Mouse (Mus musculus): Measurements from ENCODE around the gene Grip1.
"Not testable (repeated sequence)": the region's sequence is repeated elsewhere in the genome, so short reads cannot be mapped to it uniquely, and the experiment has no call there.

The Grip1 gene

DNA sequence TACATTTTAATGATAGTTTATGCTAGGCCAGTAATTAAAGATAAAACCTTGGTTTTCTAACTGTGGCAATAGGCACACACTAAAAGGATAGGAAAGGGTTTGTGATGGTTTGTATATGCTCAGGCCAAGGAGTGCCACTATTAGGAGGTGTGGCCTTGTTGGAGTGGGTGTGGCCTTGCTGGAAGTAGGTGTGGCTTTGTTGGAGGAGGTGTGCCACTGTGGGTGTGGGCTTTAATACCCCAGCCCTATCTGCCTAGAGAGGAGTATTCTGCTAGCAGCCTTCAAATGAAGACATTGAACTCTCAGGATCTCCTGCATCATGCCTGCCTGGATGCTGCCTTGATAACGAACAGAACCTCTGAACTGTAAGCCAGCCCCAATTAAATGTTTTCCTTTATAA, 647.2 kb downstream of the Grip1 start:
- DNase-seq: no peak

DNA sequence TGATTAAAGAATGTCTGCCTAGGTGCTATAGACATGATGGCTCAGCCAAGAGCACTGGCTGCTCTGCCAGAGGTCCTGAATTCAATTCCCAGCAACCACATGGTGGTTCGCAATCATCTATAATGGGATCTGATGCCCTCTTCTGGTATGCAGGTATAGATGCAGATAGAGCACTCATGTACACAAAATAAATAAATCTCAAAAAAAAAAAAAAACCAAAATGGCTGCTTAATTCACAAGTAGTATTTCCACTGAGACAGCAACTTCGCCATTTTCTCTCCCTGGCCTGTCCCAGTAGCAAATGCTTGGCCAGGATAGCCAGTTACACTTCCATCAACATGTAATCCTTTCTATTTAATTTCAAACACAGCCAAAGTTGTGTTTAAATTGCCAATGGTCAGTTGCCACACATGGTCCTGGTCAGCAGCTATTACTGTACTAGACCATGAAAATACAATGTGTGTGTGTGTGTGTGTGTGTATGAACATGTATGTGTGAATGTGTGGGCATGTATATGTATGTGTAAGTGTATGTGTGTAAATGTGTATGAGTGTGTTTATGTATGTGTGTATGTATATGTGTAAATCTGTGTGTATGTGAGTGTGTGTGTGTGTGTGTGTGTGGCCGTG, 658.2 kb downstream of the Grip1 start:
- no peak for DNase-seq

DNA sequence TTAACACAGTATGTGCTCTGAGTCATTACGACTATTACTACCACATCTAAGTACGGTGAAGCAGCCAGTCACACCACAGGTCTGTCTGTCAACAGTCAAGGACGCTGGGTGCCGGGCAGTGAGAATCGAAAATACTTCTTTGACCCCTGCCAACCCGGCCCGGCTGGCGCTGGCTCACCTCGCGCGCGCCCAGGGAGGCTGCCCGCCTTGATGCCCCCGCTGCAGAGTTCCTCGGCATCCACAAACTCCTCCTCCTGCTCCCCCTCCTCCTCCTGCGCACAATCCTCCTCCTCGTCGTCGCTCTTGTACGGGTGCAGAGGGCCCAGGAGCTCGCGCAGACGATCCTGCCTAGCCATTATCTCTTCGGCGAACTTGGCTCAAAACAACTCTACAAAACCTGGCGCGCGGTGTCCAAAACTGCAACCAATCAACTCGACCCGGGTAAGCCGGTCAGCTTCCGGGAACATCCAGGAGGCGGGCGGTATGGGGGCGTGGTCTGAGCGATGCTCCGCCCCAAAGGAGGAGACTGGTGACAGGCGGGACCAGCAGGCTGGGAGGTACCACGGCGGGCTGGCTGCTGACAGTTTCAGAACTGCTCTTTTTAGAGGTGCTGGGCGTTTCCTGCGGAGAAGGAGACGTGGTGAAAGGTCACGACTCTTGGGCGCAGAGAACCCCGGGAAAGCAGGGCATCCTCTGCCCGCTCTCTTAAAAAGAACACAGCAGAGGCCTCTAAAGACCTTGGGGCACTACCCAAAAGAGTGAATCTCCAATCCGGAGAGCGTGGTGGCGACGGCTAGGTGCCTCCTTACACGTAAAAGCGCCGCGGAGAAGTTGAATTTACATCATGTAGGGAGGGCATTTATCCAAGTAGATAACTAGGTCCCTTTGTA, 659.1 kb downstream of the Grip1 start, which contains the start of gene Helb:
Helb (minus strand) TSS at position 481 of the 890 bp plus-strand sequence.
- DNase-seq: peak; percentile 98

DNA sequence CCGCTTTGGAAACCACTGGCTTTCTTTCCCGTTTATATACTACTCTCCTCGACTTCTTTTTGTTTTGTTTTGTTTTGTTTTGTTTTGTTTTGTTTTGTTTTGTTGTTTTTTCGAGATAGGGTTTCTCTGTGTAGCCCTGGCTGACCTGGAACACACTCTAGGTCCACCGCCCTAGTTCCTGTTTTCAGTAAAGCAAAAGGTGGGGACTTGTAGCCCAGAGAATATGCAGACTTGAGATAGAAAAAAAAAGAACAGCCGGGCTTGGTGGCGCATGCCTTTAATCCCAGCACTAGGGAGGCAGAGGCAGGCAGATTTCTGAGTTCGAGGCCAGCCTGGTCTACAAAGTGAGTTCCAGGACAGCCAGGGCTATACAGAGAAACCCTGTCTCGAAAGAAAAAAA, 659.9 kb downstream of the Grip1 start:
- DNase-seq: not testable (repeated sequence)

DNA sequence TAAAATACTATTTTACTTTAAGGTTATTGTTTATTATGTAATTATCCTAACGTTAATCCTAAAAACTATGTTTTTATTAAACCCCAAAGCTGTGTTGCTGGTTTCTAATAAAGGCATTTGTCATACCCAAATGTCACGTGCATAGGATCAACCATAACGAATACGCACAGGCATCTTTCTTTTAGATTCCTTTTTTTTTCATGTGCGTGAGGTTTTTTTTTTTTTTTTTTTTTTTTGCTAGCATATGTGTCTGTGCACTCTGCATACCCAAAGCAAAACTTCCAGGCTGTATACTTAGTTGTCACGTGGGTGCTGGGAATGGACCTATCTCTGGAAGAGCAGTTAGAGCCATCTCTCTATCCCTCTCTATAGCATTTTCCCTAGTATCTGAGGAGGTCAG, 660.4 kb downstream of the Grip1 start:
- DNase-seq: no peak

DNA sequence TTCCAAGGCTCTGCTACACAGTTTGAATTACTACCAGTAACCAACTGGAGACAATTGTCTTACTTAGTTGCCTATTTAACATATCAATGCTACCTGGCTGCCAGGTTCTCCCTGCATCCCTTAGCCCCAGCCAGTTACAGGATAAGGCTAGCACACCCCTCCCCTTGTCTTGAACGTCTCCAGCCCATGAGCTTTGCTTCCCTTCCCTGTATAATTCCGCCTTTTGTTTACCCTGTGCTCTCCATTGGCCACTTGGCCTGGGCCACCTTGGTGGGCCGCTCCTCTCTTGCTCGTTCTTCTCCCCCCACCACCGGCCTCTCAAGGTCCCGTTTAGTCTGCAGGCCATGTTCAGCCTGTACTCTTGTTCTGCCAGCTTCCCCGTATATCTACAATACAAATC, 660.9 kb downstream of the Grip1 start:
- DNase-seq: no peak

DNA sequence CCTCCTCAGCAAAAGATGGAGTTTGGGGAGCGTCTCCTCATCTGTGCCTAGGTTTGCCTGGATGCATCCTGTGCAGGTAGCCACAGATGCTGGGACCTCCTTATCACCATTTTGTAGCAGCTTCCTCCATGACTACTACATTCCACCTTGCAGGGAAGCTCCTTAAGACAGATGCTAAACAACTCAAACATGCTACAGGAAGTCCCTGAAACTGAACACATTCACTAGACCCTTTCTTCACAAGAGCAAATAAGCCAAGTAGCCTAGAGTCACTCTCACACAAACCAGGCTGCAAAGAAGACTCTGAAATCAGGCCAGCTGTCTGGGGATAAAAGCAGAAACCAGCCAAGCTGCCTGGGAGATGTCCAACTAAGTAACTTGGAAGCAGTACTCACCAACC, 661.6 kb downstream of the Grip1 start:
- no peak for DNase-seq

DNA sequence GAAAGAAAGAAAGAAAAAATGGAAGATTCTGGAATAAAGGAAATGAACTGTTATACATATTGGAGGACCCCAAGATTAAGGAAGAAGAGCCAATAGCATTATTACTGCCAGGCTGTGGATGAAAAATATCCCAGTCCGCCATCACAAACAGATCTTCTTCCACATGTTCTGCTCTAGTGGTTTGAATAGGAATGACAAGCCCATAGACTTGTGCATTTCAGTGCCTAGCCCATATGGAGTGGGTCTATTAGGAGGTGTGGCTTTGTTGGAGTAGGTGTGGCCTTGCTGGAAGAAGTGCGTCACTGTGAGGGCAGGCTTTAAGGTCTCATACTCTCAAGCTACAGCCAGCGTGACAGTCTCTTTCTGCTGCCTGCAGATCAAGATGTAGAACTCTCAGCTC, 670.1 kb downstream of the Grip1 start:
- DNase-seq: no peak

DNA sequence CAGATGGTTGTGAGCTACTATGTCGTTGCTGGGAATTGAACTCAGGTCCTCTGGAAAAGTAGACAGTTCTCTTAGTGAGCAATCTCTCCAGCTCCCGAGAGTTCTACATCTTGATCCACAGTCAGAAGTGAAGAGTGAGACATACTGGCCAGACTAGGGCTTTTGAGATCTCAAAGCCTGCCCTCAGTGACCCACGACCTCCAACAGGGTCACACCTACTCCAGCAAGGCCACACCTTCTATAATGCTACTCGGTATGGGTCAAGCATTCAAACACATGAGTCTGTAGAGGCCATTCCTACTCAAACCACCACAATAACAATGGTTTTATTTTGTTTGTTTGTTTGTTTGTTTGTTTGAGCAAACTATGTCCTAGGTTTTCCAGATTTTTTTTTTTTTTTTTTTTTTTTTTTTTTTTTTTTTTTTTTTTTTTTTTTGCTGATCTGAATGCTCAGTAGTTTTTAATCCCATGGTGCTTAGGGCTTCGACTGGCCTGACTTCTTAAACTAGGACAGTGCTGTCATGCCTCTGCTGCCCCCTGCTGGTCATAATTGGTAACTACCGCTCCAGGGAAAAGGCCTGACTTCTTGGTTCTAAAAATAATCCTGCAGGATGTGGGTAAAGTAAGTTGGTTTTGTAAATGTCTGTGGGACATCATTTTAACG, 671.3 kb downstream of the Grip1 start:
- peak; percentile 73 for DNase-seq

DNA sequence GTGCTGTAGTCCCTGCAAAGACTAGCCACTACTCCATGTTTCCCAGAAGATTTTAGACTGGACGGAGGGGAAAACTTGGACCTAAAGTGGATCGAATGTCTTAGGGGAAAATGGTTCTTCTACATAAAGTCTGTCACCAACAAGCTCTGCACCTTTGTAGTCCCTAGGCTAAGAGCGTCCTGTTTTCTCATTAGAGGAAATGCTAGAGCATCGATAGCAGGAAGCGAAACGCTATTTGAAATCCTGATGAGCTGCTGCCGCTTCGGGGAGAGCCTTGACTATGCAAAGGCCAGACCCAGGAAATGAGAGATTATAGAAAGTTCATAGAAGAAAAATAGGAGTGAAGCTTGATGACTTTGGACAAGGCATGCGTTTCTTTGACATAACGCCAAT, 671.8 kb downstream of the Grip1 start:
- no peak for DNase-seq

DNA sequence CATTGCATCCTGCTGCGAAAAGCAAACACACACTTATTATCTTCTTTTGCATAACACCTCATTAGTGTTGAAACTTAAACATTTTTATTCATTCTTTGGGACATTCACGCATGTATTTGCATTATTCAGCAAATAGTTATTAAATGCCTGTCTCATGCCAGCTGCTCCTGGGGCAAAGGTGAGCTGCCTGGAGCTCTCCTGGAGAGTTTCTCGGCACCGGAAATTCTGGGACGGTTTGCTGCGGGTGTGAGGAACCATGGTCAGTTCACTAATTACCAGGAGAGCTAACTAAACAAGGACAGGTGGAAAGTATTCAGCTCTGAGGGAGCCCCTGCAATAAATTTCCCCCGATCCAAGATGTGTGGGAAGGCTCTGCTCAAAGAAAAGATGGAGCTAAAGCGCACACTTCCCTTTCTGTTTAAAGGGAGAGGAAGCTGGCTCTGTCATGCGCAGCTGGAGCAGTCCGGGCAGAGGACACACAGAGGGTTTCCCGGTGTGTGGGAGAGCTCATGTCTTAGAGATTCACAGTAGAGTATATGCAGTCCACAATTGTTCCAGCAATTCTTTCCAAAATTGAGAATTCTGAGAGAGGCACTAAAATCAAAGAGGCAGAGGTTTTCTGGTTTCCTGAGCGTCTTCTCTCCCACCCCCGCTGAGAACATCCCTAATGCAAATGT, 675.1 kb downstream of the Grip1 start:
- no peak for DNase-seq

DNA sequence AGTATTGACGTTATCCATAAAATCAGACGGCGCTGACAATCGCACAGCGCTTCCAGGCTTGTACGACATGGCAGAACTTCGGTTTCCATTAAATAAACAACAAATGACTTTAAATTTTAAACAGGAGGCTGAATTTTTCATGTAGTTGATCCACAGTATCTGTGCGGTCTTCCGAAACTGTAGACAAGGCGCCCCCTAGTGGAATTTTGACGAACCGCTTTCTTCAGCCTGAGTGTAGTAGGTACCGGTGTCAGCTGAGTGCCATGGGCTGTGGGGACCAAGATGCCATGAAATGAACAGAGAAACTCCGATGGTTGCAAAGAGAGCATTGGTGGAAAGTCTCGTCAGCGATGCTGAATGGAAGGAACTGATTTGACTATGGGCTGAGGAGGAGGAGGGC, 677.0 kb downstream of the Grip1 start:
- no peak for DNase-seq

DNA sequence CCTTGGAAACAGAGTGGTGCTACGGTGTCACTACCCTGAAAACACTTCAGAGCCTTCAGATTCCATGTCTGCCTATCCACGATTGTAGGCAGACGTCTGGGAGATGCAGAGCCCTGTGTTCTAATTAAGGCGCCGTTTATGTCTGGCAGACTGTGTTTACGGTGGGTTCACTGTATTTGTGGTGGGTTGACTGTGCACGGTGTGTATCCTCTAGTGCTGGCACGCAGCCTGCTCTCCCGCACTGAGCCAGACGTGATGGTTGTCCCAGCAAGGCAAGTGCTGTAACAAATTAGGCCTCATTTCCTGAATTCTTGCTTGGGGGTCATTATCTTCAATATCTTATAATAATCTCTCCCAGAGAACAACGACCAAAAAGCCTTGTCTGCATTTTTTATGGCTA, 680.1 kb downstream of the Grip1 start:
- no peak for DNase-seq

DNA sequence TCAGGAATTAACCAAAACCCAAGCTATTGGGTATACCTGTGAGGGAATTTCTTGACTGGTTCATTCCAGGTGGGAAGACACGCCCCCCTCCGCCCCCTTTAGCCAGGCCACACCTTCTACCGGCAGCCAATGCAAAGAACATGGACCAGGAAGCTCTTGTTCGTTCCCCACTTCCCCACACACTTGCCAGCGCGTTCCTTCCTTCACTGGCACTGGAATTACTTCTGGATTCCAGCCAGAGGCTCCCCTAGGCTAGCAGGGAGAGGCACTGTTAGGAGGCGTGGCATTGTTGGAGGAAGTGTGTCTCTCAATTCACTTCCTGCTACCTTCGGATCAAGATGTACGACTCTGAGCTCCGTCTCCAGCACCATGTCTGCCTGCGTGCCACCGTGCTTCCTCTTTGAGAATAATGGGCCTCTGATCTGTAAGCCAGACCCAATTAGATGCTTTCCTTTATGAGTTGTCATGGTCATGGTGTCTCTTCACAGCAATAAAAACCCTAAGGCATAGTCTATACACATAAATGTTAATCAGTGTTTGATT, 682.5 kb downstream of the Grip1 start:
- no peak for DNase-seq
